In genomic region chr10:80171760-80172526, GRCm38 (mm10) we compare ENCODE assay signal across 8 mouse cellular contexts. TPM values are rescaled to one million over a fixed set of nuclear protein-coding genes. Genes with fewer than 3 reads are reported as not detected.
DNase-seq lines count a peak whose midpoint lies in the region; ATAC-seq and TF ChIP-seq lines count a peak whose summit lies in the region.

No protein-coding gene starts in this region.

- peaks cover 26% of the 10 kb centered on the region for H3K36me3 ChIP-seq in lung, embryonic 15.5 days
- H3K36me3 ChIP-seq in forebrain, postnatal 0 days (ENCODE audit: insufficient read depth): peaks cover 27% of the 10 kb centered on the region
- peaks cover 29% of the 10 kb centered on the region for H3K36me3 ChIP-seq in kidney, postnatal 0 days (ENCODE audit: insufficient read depth, low read length)
- peaks cover 30% of the 10 kb centered on the region for H3K36me3 ChIP-seq in neural tube, embryonic 13.5 days

- peak overlapping the region; percentile 73 for H3K4me2 ChIP-seq in lung, embryonic 15.5 days
- H3K4me2 ChIP-seq in forebrain, postnatal 0 days (ENCODE audit: low read depth): peak overlapping the region; percentile 61
- H3K4me2 ChIP-seq in kidney, postnatal 0 days (ENCODE audit: low read length): peak overlapping the region; percentile 73; the same call in 1 of the 2 replicates
- peak overlapping the region; percentile 66 for H3K4me2 ChIP-seq in neural tube, embryonic 13.5 days

- TF ChIP-seq CTCF in forebrain, postnatal 0 days (IDR thresholded peaks at IDR 0.05; ENCODE audit: low read depth): no peak
- no peak for TF ChIP-seq CTCF in kidney, postnatal 0 days (IDR thresholded peaks at IDR 0.05; ENCODE audit: low read depth)

- DNase-seq in lung, postnatal 36 days: no peak
- peak; percentile 50 for DNase-seq in cerebellum, adult 8-10 months
- no peak for DNase-seq in forebrain, postnatal 0 days
- DNase-seq in kidney, postnatal 0 days (ENCODE audit: low spot score): no peak
- DNase-seq in left cerebral cortex, postnatal 14 days (ENCODE audit: low spot score in 2 of 2): no peak
- no peak for DNase-seq in layer of hippocampus, postnatal 36 days

- H3K27me3 ChIP-seq in lung, embryonic 15.5 days: no peaks in the 10 kb centered on the region
- no peaks in the 10 kb centered on the region for H3K27me3 ChIP-seq in forebrain, postnatal 0 days (ENCODE audit: insufficient read depth, low read length)
- no peaks in the 10 kb centered on the region for H3K27me3 ChIP-seq in kidney, postnatal 0 days (ENCODE audit: insufficient read depth, low read length)
- no peaks in the 10 kb centered on the region for H3K27me3 ChIP-seq in neural tube, embryonic 13.5 days

- H3K9ac ChIP-seq in lung, embryonic 15.5 days: peak overlapping the region; percentile 60; the same call in 1 of the 2 replicates
- peak overlapping the region; percentile 58 for H3K9ac ChIP-seq in forebrain, postnatal 0 days
- H3K9ac ChIP-seq in kidney, postnatal 0 days (ENCODE audit: low read depth, low read length): 0 out of 2 replicates have a peak overlapping the region, but pooled peaks have one; percentile 5
- peak overlapping the region; percentile 74 for H3K9ac ChIP-seq in neural tube, embryonic 13.5 days

- H3K27ac ChIP-seq in lung, embryonic 15.5 days: peak overlapping the region; percentile 93
- peak overlapping the region; percentile 92 for H3K27ac ChIP-seq in forebrain, postnatal 0 days (ENCODE audit: low read depth, low read length)
- H3K27ac ChIP-seq in kidney, postnatal 0 days: peak overlapping the region; percentile 87
- H3K27ac ChIP-seq in neural tube, embryonic 13.5 days (replicated peaks): peak overlapping the region; percentile 92

- H3K4me1 ChIP-seq in lung, embryonic 15.5 days: peaks cover 40% of the 10 kb centered on the region
- H3K4me1 ChIP-seq in forebrain, postnatal 0 days (ENCODE audit: insufficient read depth): peaks cover 8% of the 10 kb centered on the region
- H3K4me1 ChIP-seq in kidney, postnatal 0 days (replicated peaks; ENCODE audit: insufficient read depth, low read length): peaks cover 18% of the 10 kb centered on the region
- peaks cover 60% of the 10 kb centered on the region for H3K4me1 ChIP-seq in neural tube, embryonic 13.5 days (replicated peaks)

- no peaks in the 10 kb centered on the region for H3K9me3 ChIP-seq in lung, embryonic 15.5 days
- no peaks in the 10 kb centered on the region for H3K9me3 ChIP-seq in forebrain, postnatal 0 days (ENCODE audit: low read length)
- H3K9me3 ChIP-seq in kidney, postnatal 0 days (replicated peaks; ENCODE audit: low read length): no peaks in the 10 kb centered on the region
- H3K9me3 ChIP-seq in neural tube, embryonic 13.5 days: no peaks in the 10 kb centered on the region

- H3K4me3 ChIP-seq in lung, embryonic 15.5 days: peak overlapping the region; percentile 69; the same call in 1 of the 2 replicates
- no peak overlapping the region for H3K4me3 ChIP-seq in forebrain, postnatal 0 days (ENCODE audit: low read depth, low read length)
- H3K4me3 ChIP-seq in kidney, postnatal 0 days (replicated peaks; ENCODE audit: low read depth, low read length): no peak overlapping the region
- H3K4me3 ChIP-seq in neural tube, embryonic 13.5 days: peak overlapping the region; percentile 52

- WGBS in lung, embryonic 15.5 days: 84% methylated on average over 43 of the region's 45 CpGs
- 85% methylated on average over 45 of the region's 45 CpGs for WGBS in forebrain, postnatal 0 days
- 77% methylated on average over 45 of the region's 45 CpGs for WGBS in kidney, postnatal 0 days
- 77% methylated on average over 45 of the region's 45 CpGs for WGBS in neural tube, embryonic 13.5 days

- ATAC-seq in lung, embryonic 15.5 days (ENCODE audit: borderline replicate concordance, extremely low read depth, low FRiP score, low TSS enrichment): no peak
- ATAC-seq in forebrain, postnatal 0 days: no peak
- ATAC-seq in kidney, postnatal 0 days (replicated peaks; ENCODE audit: low FRiP score, low read depth): no peak
- ATAC-seq in neural tube, embryonic 13.5 days (ENCODE audit: low read depth): no peak

- intact Hi-C loops in left cerebral cortex, postnatal 14 days (cut with DNase I): no loop called here

RNA-seq across cellular contexts. Expression of gene 1600002K03Rik, which starts 0.8 kb away (rescaled TPM):
- 11.6 and 14.7 TPM in 2 replicates for polyA plus RNA-seq in lung, embryonic 15.5 days (2015; fragmentation: Nextera tagmentation; extraction: Ambion mirVana)
- total RNA-seq in forebrain, postnatal 0 days (2014; rRNA removed): 4.2 and 5.0 TPM in 2 replicates
- polyA plus RNA-seq in forebrain, postnatal 0 days (2015; fragmentation: Nextera tagmentation; extraction: Ambion mirVana): 5.0 and 6.0 TPM in 2 replicates
- polyA plus RNA-seq in kidney, postnatal 0 days (2015; fragmentation: Nextera tagmentation; extraction: Ambion mirVana): 9.3 and 11.0 TPM in 2 replicates
- polyA plus RNA-seq in neural tube, embryonic 13.5 days (2015; fragmentation: Nextera tagmentation; extraction: Ambion mirVana): 11.4 and 16.3 TPM in 2 replicates
- 1 to 10 TPM; 5.7 to 6.2 TPM for total RNA-seq in left cerebral cortex, postnatal 14 days (2021)
- 1 to 10 TPM; 6.4 to 6.9 TPM for total RNA-seq in layer of hippocampus, postnatal 36 days (2021)

RNA-seq across cellular contexts. Expression of gene Cirbp, which starts 6.2 kb away (rescaled TPM):
- 94.6 and 95.1 TPM in 2 replicates for polyA plus RNA-seq in lung, embryonic 15.5 days (2015; fragmentation: Nextera tagmentation; extraction: Ambion mirVana)
- total RNA-seq in forebrain, postnatal 0 days (2014; rRNA removed): 345 and 424 TPM in 2 replicates
- polyA plus RNA-seq in forebrain, postnatal 0 days (2015; fragmentation: Nextera tagmentation; extraction: Ambion mirVana): 834 and 838 TPM in 2 replicates
- 290 and 317 TPM in 2 replicates for polyA plus RNA-seq in kidney, postnatal 0 days (2015; fragmentation: Nextera tagmentation; extraction: Ambion mirVana)
- polyA plus RNA-seq in neural tube, embryonic 13.5 days (2015; fragmentation: Nextera tagmentation; extraction: Ambion mirVana): 325 and 351 TPM in 2 replicates
- 100 to 1,000 TPM in 1 of 2 experiments, 10 to 100 TPM in 1; 95.6 to 111 TPM for total RNA-seq in left cerebral cortex, postnatal 14 days (2021)
- 10 to 100 TPM; 58.5 to 63.4 TPM for total RNA-seq in layer of hippocampus, postnatal 36 days (2021)

RNA-seq across cellular contexts. Expression of gene Efna2, which starts 7.3 kb away (rescaled TPM):
- polyA plus RNA-seq in lung, embryonic 15.5 days (2015; fragmentation: Nextera tagmentation; extraction: Ambion mirVana): 16.0 and 17.3 TPM in 2 replicates
- total RNA-seq in forebrain, postnatal 0 days (2014; rRNA removed): 29.0 and 30.9 TPM in 2 replicates
- 30.6 and 31.3 TPM in 2 replicates for polyA plus RNA-seq in forebrain, postnatal 0 days (2015; fragmentation: Nextera tagmentation; extraction: Ambion mirVana)
- 10.2 and 10.5 TPM in 2 replicates for polyA plus RNA-seq in kidney, postnatal 0 days (2015; fragmentation: Nextera tagmentation; extraction: Ambion mirVana)
- polyA plus RNA-seq in neural tube, embryonic 13.5 days (2015; fragmentation: Nextera tagmentation; extraction: Ambion mirVana): 34.0 and 34.8 TPM in 2 replicates
- total RNA-seq in left cerebral cortex, postnatal 14 days (2021): 10 to 100 TPM; 13.9 to 14.3 TPM
- 1 to 10 TPM; 9.0 to 9.6 TPM for total RNA-seq in layer of hippocampus, postnatal 36 days (2021)

RNA-seq across cellular contexts. Expression of gene Midn, which starts 23.9 kb away (rescaled TPM):
- polyA plus RNA-seq in lung, embryonic 15.5 days (2015; fragmentation: Nextera tagmentation; extraction: Ambion mirVana): 17.5 and 18.6 TPM in 2 replicates
- 91.5 and 120 TPM in 2 replicates for total RNA-seq in forebrain, postnatal 0 days (2014; rRNA removed)
- polyA plus RNA-seq in forebrain, postnatal 0 days (2015; fragmentation: Nextera tagmentation; extraction: Ambion mirVana): 19.3 and 21.3 TPM in 2 replicates
- 13.7 and 18.6 TPM in 2 replicates for polyA plus RNA-seq in kidney, postnatal 0 days (2015; fragmentation: Nextera tagmentation; extraction: Ambion mirVana)
- polyA plus RNA-seq in neural tube, embryonic 13.5 days (2015; fragmentation: Nextera tagmentation; extraction: Ambion mirVana): 31.0 and 35.8 TPM in 2 replicates
- 10 to 100 TPM; 94.0 to 96.3 TPM for total RNA-seq in left cerebral cortex, postnatal 14 days (2021)
- total RNA-seq in layer of hippocampus, postnatal 36 days (2021): 10 to 100 TPM; 58.9 to 62.6 TPM

RNA-seq across cellular contexts. Expression of gene Cbarp, which starts 31.3 kb away (rescaled TPM):
- 3.9 and 5.0 TPM in 2 replicates for polyA plus RNA-seq in lung, embryonic 15.5 days (2015; fragmentation: Nextera tagmentation; extraction: Ambion mirVana)
- 114 and 151 TPM in 2 replicates for total RNA-seq in forebrain, postnatal 0 days (2014; rRNA removed)
- 57.5 and 68.2 TPM in 2 replicates for polyA plus RNA-seq in forebrain, postnatal 0 days (2015; fragmentation: Nextera tagmentation; extraction: Ambion mirVana)
- 4.7 and 6.4 TPM in 2 replicates for polyA plus RNA-seq in kidney, postnatal 0 days (2015; fragmentation: Nextera tagmentation; extraction: Ambion mirVana)
- polyA plus RNA-seq in neural tube, embryonic 13.5 days (2015; fragmentation: Nextera tagmentation; extraction: Ambion mirVana): 53.9 and 55.1 TPM in 2 replicates
- total RNA-seq in left cerebral cortex, postnatal 14 days (2021): 100 to 1,000 TPM; 437 to 473 TPM
- 100 to 1,000 TPM; 336 to 379 TPM for total RNA-seq in layer of hippocampus, postnatal 36 days (2021)

Comparison
In these comparisons a context has a peak if more than half of its experiments do, and no peak if none do; other contexts are left out.
1. H3K4me3 ChIP-seq: peak in lung, embryonic 15.5 days (single experiment) and neural tube, embryonic 13.5 days (single experiment); none in forebrain, postnatal 0 days (single experiment) and kidney, postnatal 0 days (single experiment).
2. H3K9ac ChIP-seq: peak in every context shown above with its lines; median percentile 74 in neural tube, embryonic 13.5 days; 60 in lung, embryonic 15.5 days; 58 in forebrain, postnatal 0 days; 5 in kidney, postnatal 0 days.
3. Peak in every context shown above with its lines, with median percentiles within 50 percentile points of each other: H3K27ac ChIP-seq and H3K4me2 ChIP-seq.